Mouse (Mus musculus): Measurements from ENCODE around the gene Gpr21. TPM values are rescaled to one million over a fixed set of nuclear protein-coding genes. Genes with fewer than 3 reads are reported as not detected.

Gpr21 gene
- polyA plus RNA-seq (2012; rRNA removed): 7.0 and 8.0 TPM in 2 replicates

GRCm38 (mm10) chr2:37516030-37516710 lies at the start of gene Gpr21:
TSS of gene Gpr21 (plus strand) at chr2:37516332.

Other genes starting within 250 kb of the Gpr21 start
- not detected in 2 replicates for gene Olfr368, start 189.8 kb upstream of the Gpr21 start, polyA plus RNA-seq (2012; rRNA removed)
- gene Pdcl, start 157.0 kb upstream of the Gpr21 start, polyA plus RNA-seq (2012; rRNA removed): 45.9 and 52.9 TPM in 2 replicates
- 24.4 and 26.7 TPM in 2 replicates for gene Rc3h2, start 93.4 kb upstream of the Gpr21 start, polyA plus RNA-seq (2012; rRNA removed)
- gene Zbtb26, start 73.2 kb upstream of the Gpr21 start, polyA plus RNA-seq (2012; rRNA removed): 10.1 and 10.4 TPM in 2 replicates
- gene Zbtb6, start 73.2 kb upstream of the Gpr21 start, polyA plus RNA-seq (2012; rRNA removed): 12.5 and 14.4 TPM in 2 replicates
- 52.1 and 57.3 TPM in 2 replicates for gene Rabgap1, start 73.1 kb upstream of the Gpr21 start, polyA plus RNA-seq (2012; rRNA removed)
- gene Strbp, start 187.5 kb downstream of the Gpr21 start, polyA plus RNA-seq (2012; rRNA removed): 69.4 and 82.5 TPM in 2 replicates